Comparison of ENCODE assay signal across 8 mouse cellular contexts in genomic region chr7:34232785-34233725, GRCm38 (mm10). TPM values are rescaled to one million over a fixed set of nuclear protein-coding genes. Genes with fewer than 3 reads are reported as not detected.
A peak's percentile ranks its signal among the peaks of the same experiment; 100 is the strongest.
DNase-seq lines count a peak whose midpoint lies in the region; ATAC-seq and TF ChIP-seq lines count a peak whose summit lies in the region.

No protein-coding gene starts in this region.

- H3K27ac ChIP-seq in kidney, adult 2 months (ENCODE audit: insufficient read depth, low read depth, low read length) = peak overlapping the region; percentile 99
- H3K27ac ChIP-seq in bone marrow macrophage, adult 2 months (ENCODE audit: insufficient read depth, low read depth, low read length) = peak overlapping the region; percentile 87
- peak overlapping the region; percentile 80 for H3K27ac ChIP-seq in hindbrain, embryonic 11.5 days (ENCODE audit: low read depth, low read length)
- peak overlapping the region; percentile 84 for H3K27ac ChIP-seq in midbrain, embryonic 12.5 days (replicated peaks)

- no peak for TF ChIP-seq POLR2A in kidney, adult 2 months (IDR thresholded peaks at IDR 0.05; ENCODE audit: low read depth, low read length)
- no peak for TF ChIP-seq POLR2A in bone marrow macrophage, adult 2 months (IDR thresholded peaks at IDR 0.05; ENCODE audit: borderline replicate concordance, low read depth, low read length)

- WGBS in kidney, adult 2 months = 42% methylated on average over 7 of the region's 7 CpGs
- WGBS in hindbrain, embryonic 11.5 days = 51% methylated on average over 7 of the region's 7 CpGs
- 44% methylated on average over 7 of the region's 7 CpGs for WGBS in midbrain, embryonic 12.5 days

- DNase-seq in kidney, adult 2 months = no peak
- no peak for DNase-seq in kidney, postnatal 14 days
- no peak for DNase-seq in hindbrain, embryonic 11.5 days (ENCODE audit: low spot score)
- DNase-seq in urinary bladder, postnatal 10 days (ENCODE audit: low spot score) = no peak
- DNase-seq in frontal cortex, postnatal 10 days (ENCODE audit: low spot score in 2 of 2) = no peak

- TF ChIP-seq CTCF in kidney, adult 2 months (conservative IDR thresholded peaks at IDR 0.05; ENCODE audit: insufficient read depth, insufficient read length, low read depth, low read length) = no peak
- no peak for TF ChIP-seq CTCF in bone marrow macrophage, adult 2 months (IDR thresholded peaks at IDR 0.05; ENCODE audit: low read depth, low read length)

- H3K4me3 ChIP-seq in kidney, adult 2 months (ENCODE audit: insufficient read depth, low read depth, low read length) = peak overlapping the region; percentile 63
- H3K4me3 ChIP-seq in bone marrow macrophage, adult 2 months (ENCODE audit: insufficient read depth, low read length) = peak overlapping the region; percentile 61
- peak overlapping the region; percentile 42 for H3K4me3 ChIP-seq in hindbrain, embryonic 11.5 days (ENCODE audit: low read depth, low read length)
- H3K4me3 ChIP-seq in midbrain, embryonic 12.5 days = peak overlapping the region; percentile 48

- H3K36me3 ChIP-seq in kidney, adult 2 months (ENCODE audit: control insufficient read depth, insufficient read depth, low read length) = no peaks in the 10 kb centered on the region
- peaks cover 1% of the 10 kb centered on the region; the same call in 1 of the 2 replicates for H3K36me3 ChIP-seq in hindbrain, embryonic 11.5 days (ENCODE audit: control insufficient read depth, insufficient read depth, low read length)
- peaks cover 16% of the 10 kb centered on the region for H3K36me3 ChIP-seq in midbrain, embryonic 12.5 days

- no peaks in the 10 kb centered on the region for H3K9me3 ChIP-seq in hindbrain, embryonic 11.5 days (ENCODE audit: control insufficient read depth, low read length)
- no peaks in the 10 kb centered on the region for H3K9me3 ChIP-seq in midbrain, embryonic 12.5 days

- H3K9ac ChIP-seq in hindbrain, embryonic 11.5 days (ENCODE audit: low read depth, low read length) = peak overlapping the region; percentile 28; the same call in 1 of the 2 replicates
- H3K9ac ChIP-seq in midbrain, embryonic 12.5 days (replicated peaks) = peak overlapping the region; percentile 50; the same call in 1 of the 2 replicates

- ATAC-seq in hindbrain, embryonic 11.5 days (ENCODE audit: low FRiP score) = no peak; the same call in 1 of the 2 replicates
- no peak for ATAC-seq in midbrain, embryonic 12.5 days (ENCODE audit: low FRiP score, low read depth)
- no peak for ATAC-seq in cerebellum, adult (ENCODE audit: insufficient number of reproducible peaks, low FRiP score, low TSS enrichment)

- no peaks in the 10 kb centered on the region for H3K27me3 ChIP-seq in kidney, adult 2 months (replicated peaks; ENCODE audit: control insufficient read depth, insufficient read depth, low read length)
- H3K27me3 ChIP-seq in hindbrain, embryonic 11.5 days (ENCODE audit: control insufficient read depth, insufficient read depth, low read length) = no peaks in the 10 kb centered on the region
- H3K27me3 ChIP-seq in midbrain, embryonic 12.5 days = no peaks in the 10 kb centered on the region; the same call in 1 of the 2 replicates

- peaks cover 5% of the 10 kb centered on the region; the same call in 1 of the 2 replicates for H3K4me1 ChIP-seq in kidney, adult 2 months (ENCODE audit: control insufficient read depth, insufficient read depth, low read length)
- H3K4me1 ChIP-seq in bone marrow macrophage, adult 2 months (ENCODE audit: control insufficient read depth, insufficient read depth, low read length) = peaks cover 24% of the 10 kb centered on the region
- 0 out of 2 replicates have a peak, but pooled peaks cover 2% of the 10 kb centered on the region for H3K4me1 ChIP-seq in hindbrain, embryonic 11.5 days (replicated peaks; ENCODE audit: control insufficient read depth, insufficient read depth, low read length)
- peaks cover 32% of the 10 kb centered on the region for H3K4me1 ChIP-seq in midbrain, embryonic 12.5 days

- peak overlapping the region; percentile 58 for H3K4me2 ChIP-seq in hindbrain, embryonic 11.5 days (replicated peaks; ENCODE audit: low read depth, low read length)
- H3K4me2 ChIP-seq in midbrain, embryonic 12.5 days (replicated peaks) = peak overlapping the region; percentile 61

RNA-seq across cellular contexts. Expression of gene Gpi1, which starts 2.9 kb away (rescaled TPM):
- polyA plus RNA-seq in kidney, adult 2 months (2012; rRNA removed) = 413 and 444 TPM in 2 replicates
- polyA plus RNA-seq in bone marrow macrophage, adult 2 months (2012; ENCODE audit: insufficient read depth, insufficient read length, missing spikeins) = 630 and 641 TPM in 2 replicates
- 267 and 282 TPM in 2 replicates for polyA plus RNA-seq in hindbrain, embryonic 11.5 days (2014; fragmentation: Nextera tagmentation; extraction: Ambion mirVana)
- 212 and 218 TPM in 2 replicates for polyA plus RNA-seq in midbrain, embryonic 12.5 days (2016; fragmentation: Nextera tagmentation; extraction: Ambion mirVana)

RNA-seq across cellular contexts. Expression of gene Gm6096, which starts 17.8 kb away (rescaled TPM):
- not detected in 2 replicates for polyA plus RNA-seq in kidney, adult 2 months (2012; rRNA removed)
- polyA plus RNA-seq in bone marrow macrophage, adult 2 months (2012; ENCODE audit: insufficient read depth, insufficient read length, missing spikeins) = not detected in 2 replicates
- polyA plus RNA-seq in hindbrain, embryonic 11.5 days (2014; fragmentation: Nextera tagmentation; extraction: Ambion mirVana) = 1.1 TPM in 1 of 2 replicates, not detected in the other
- polyA plus RNA-seq in midbrain, embryonic 12.5 days (2016; fragmentation: Nextera tagmentation; extraction: Ambion mirVana) = 0.76 and 1.1 TPM in 2 replicates

RNA-seq across cellular contexts. Expression of gene Pdcd2l, which starts 36.6 kb away (rescaled TPM):
- 22.8 and 25.1 TPM in 2 replicates for polyA plus RNA-seq in kidney, adult 2 months (2012; rRNA removed)
- polyA plus RNA-seq in bone marrow macrophage, adult 2 months (2012; ENCODE audit: insufficient read depth, insufficient read length, missing spikeins) = 24.5 and 29.4 TPM in 2 replicates
- 63.8 and 79.6 TPM in 2 replicates for polyA plus RNA-seq in hindbrain, embryonic 11.5 days (2014; fragmentation: Nextera tagmentation; extraction: Ambion mirVana)
- polyA plus RNA-seq in midbrain, embryonic 12.5 days (2016; fragmentation: Nextera tagmentation; extraction: Ambion mirVana) = 64.9 and 74.9 TPM in 2 replicates
